Mouse (Mus musculus) limb, embryonic 14.5 days (tissue): Measurements from ENCODE around the gene Fam107b. TPM values are rescaled to one million over a fixed set of nuclear protein-coding genes. Genes with fewer than 3 reads are reported as not detected.

Experiments used
- ATAC-seq: fragments of 200-750 bp; cut with Nextera tagmentation; 2 replicates; pipeline ENCODE4 v1.8.0; 2017; ENCODE audit warnings: low read depth, moderate number of reproducible peaks, moderate TSS enrichment; ENCODE audit not compliant: low FRiP score
- DNase-seq: peaks from one replicate; pipeline ENCODE4 v3.0.0-alpha.2; 2015; ENCODE audit warnings: low spot score
- H3K27ac ChIP-seq: fragments of 300-500 bp; sonication (generic); replicated peaks from 2 replicates; pipeline ENCODE4 v1.5.1; 2014; ENCODE audit warnings: low read depth, mild to moderate bottlenecking, low read length, moderate library complexity, mixed read lengths
- H3K27me3 ChIP-seq: fragments of 300-500 bp; sonication (generic); 2 replicates; pipeline ENCODE4 v1.6.1; 2014; ENCODE audit warnings: low read length, mixed read lengths; ENCODE audit not compliant: control insufficient read depth, insufficient read depth
- H3K36me3 ChIP-seq: fragments of 300-500 bp; sonication (generic); 2 replicates; pipeline ENCODE4 v1.6.1; 2014; ENCODE audit warnings: mild to moderate bottlenecking, low read length, moderate library complexity, mixed read lengths; ENCODE audit not compliant: control insufficient read depth, insufficient read depth
- H3K4me1 ChIP-seq: fragments of 300-500 bp; sonication (generic); 2 replicates; pipeline ENCODE4 v1.6.1; 2014; ENCODE audit warnings: antibody characterized with exemption, low read length, mixed read lengths; ENCODE audit not compliant: control insufficient read depth, insufficient read depth
- H3K4me2 ChIP-seq: fragments of 300-500 bp; sonication (generic); replicated peaks from 2 replicates; pipeline ENCODE4 v1.6.1; 2014; ENCODE audit warnings: low read depth, mild to moderate bottlenecking, low read length, moderate library complexity; ENCODE audit not compliant: severe bottlenecking
- H3K4me3 ChIP-seq: fragments of 300-500 bp; sonication (generic); replicated peaks from 2 replicates; pipeline ENCODE4 v1.5.1; 2014; ENCODE audit warnings: low read length
- H3K9ac ChIP-seq: fragments of 300-500 bp; sonication (generic); 2 replicates; pipeline ENCODE4 v1.6.1; 2014; ENCODE audit warnings: mild to moderate bottlenecking, low read depth, low read length, moderate library complexity; ENCODE audit not compliant: severe bottlenecking
- H3K9me3 ChIP-seq: fragments of 300-500 bp; sonication (generic); 2 replicates; pipeline ENCODE4 v1.6.1; 2016; ENCODE audit warnings: low read length; ENCODE audit not compliant: control insufficient read depth
- POLR2A ChIP-seq: fragments of 200-500 bp; IDR thresholded peaks from 2 replicates; pipeline ENCODE4 v1.8.0; 2012; ENCODE audit warnings: inconsistent platforms, mild to moderate bottlenecking, moderate library complexity, borderline replicate concordance; ENCODE audit not compliant: insufficient read depth, insufficient read length; ENCODE audit errors: extremely low read depth
- WGBS: fragments of 180-500 bp; shearing (Covaris S2); extraction: QIAGEN DNeasy Blood & Tissue Kit; methylation state at CpG from one replicate; pipeline ENCODE4 v1.1.7; 2014; 5-methylcytosine and 5-hydroxymethylcytosine counted together
- polyA plus RNA-seq, 2 experiments: library from polyadenylated mRNA; depleted of rRNA in 1 of 2; stranded (reverse) in 1 of 2; unstranded in 1 of 2; fragments of >200 nt; fragmentation: Nextera tagmentation in 1 of 2; extraction: Ambion mirVana in 1 of 2; gene quantifications; 2 replicates each; pipeline versions ENCODE4 v1.2.1 to v1.2.3; 2012 to 2014

The Fam107b gene
- polyA plus RNA-seq, 2 experiments: 26.1 to 43.6 TPM

- Histone ChIP-seq H3K4me3 (no peak overlapping the region), H3K27me3 (no peaks in the 10 kb centered on the region), H3K9ac (no peak overlapping the region), H3K4me2 (no peak overlapping the region), H3K9me3 (no peaks in the 10 kb centered on the region), H3K36me3 (no peaks in the 10 kb centered on the region), H3K27ac (no peak overlapping the region), H3K4me1 (no peaks in the 10 kb centered on the region)
- WGBS: 89% methylated on average over 2 of the region's 2 CpGs
- ATAC-seq: no peak
- TF ChIP-seq POLR2A: no peak
- DNase-seq: no peak
Observed at GRCm38 (mm10) chr2:3692833-3693232, 122.5 kb downstream of the Fam107b start.

- no peak for TF ChIP-seq POLR2A
- Histone ChIP-seq H3K36me3 (no peaks in the 10 kb centered on the region), H3K4me1 (no peaks in the 10 kb centered on the region), H3K27ac (no peak overlapping the region), H3K9ac (no peak overlapping the region), H3K27me3 (no peaks in the 10 kb centered on the region), H3K9me3 (no peaks in the 10 kb centered on the region), H3K4me2 (no peak overlapping the region), H3K4me3 (no peak overlapping the region)
- no peak for ATAC-seq
- 87% methylated on average over 5 of the region's 5 CpGs for WGBS
- DNase-seq: no peak
Observed at GRCm38 (mm10) chr2:3695900-3696299, 125.6 kb downstream of the Fam107b start.

GRCm38 (mm10) chr2:3700368-3700767 is 130.1 kb downstream of the Fam107b start:
- Histone ChIP-seq H3K27ac (no peak overlapping the region), H3K4me1 (no peaks in the 10 kb centered on the region), H3K4me2 (no peak overlapping the region), H3K9ac (no peak overlapping the region), H3K4me3 (no peak overlapping the region), H3K36me3 (no peaks in the 10 kb centered on the region), H3K27me3 (no peaks in the 10 kb centered on the region), H3K9me3 (no peaks in the 10 kb centered on the region)
- TF ChIP-seq POLR2A: no peak
- no peak for ATAC-seq
- WGBS: 56% methylated on average over 1 of the region's 1 CpGs
- no peak for DNase-seq

- no peak overlapping the region for H3K4me3 ChIP-seq
- no peaks in the 10 kb centered on the region for H3K27me3 ChIP-seq
- no peak overlapping the region for H3K9ac ChIP-seq
- ATAC-seq (no peak), DNase-seq (no peak)
- H3K4me2 ChIP-seq: no peak overlapping the region
- 85% methylated on average over 7 of the region's 7 CpGs for WGBS
- no peak for TF ChIP-seq POLR2A
- H3K4me1 ChIP-seq: no peaks in the 10 kb centered on the region
- no peak overlapping the region for H3K27ac ChIP-seq
- H3K9me3 ChIP-seq: no peaks in the 10 kb centered on the region
- H3K36me3 ChIP-seq: no peaks in the 10 kb centered on the region
Observed at GRCm38 (mm10) chr2:3702640-3703190, 132.4 kb downstream of the Fam107b start.

- Histone ChIP-seq H3K4me3 (no peak overlapping the region), H3K27me3 (no peaks in the 10 kb centered on the region), H3K4me1 (no peaks in the 10 kb centered on the region), H3K9ac (no peak overlapping the region), H3K4me2 (no peak overlapping the region), H3K9me3 (no peaks in the 10 kb centered on the region), H3K36me3 (no peaks in the 10 kb centered on the region), H3K27ac (no peak overlapping the region)
- ATAC-seq: no peak
- DNase-seq: no peak
- no peak for TF ChIP-seq POLR2A
- 34% methylated on average over 2 of the region's 2 CpGs for WGBS
Observed at GRCm38 (mm10) chr2:3703806-3704205, 133.5 kb downstream of the Fam107b start.
